Mouse (Mus musculus) liver, embryonic 14 days (tissue): ENCODE measurements around the gene Ypel3. TPM values are rescaled to one million over a fixed set of nuclear protein-coding genes. Genes with fewer than 3 reads are reported as not detected.

Experiments used
- polyA plus RNA-seq: library from polyadenylated mRNA; depleted of rRNA; stranded (reverse); fragments of >200 nt; gene quantifications from 2 replicates; pipeline ENCODE4 v1.2.3, GENCODE M21; 2012; rRNA removed

The Ypel3 gene
- 58.6 and 66.7 TPM in 2 replicates for polyA plus RNA-seq

DNA sequence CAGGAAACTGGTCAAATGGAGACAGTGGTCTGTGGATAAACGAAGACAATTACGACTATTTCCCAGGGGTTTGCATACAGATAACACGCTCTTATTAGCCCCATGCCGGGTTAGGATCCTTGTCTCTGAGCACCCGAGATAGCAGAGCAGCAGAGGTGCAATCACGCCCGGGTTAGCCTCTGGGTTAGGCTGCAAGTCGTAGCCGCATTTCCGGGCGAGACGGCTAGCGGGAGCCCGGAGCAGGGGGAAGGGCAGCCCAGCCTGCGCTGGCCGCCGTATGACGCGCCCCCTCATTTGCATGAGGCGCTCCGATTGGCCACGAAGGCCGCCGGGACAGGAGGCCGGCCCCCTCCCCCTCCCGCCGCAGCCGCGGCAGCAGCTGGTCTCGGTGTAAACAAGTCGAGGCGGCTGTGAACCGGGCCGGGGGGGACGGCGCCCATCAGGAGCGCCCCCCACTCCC is at the start of gene Ypel3:
Gene Ypel3, plus strand, starts transcription at position 358 of the 460 bp plus-strand sequence.

DNA sequence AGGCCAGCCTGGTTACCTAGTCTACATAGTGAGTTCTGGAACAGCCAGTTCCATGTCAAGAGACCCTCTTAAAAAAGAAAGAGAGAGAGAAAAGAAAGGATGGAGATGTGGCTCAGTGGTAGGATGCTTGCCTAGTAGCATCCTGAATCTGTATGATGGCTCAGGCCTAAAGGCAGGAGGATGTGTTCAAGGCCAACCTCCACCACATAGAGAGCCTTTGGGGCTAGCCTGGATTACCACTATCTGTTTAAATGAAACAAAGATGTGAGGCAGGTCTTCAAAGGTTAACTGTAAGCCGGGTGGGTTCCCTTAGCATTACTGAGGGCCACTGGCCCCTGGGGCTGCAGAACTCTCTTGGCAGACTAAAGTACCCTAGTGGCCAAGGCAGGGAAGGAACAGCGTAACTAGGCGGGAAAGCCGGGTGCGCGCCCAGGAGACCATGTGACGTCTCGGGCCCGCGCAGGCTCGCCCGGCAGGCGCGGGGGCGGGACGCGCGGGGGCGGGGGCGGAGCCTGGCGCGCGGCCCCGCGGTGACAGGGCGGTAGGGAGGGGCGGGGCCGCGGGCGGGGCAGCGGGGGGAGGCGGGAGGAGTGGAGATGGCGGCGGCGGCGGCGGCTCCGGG is 17.6 kb upstream of the Ypel3 start, which contains the start of gene Mapk3:
Gene Mapk3, plus strand, starts transcription at position 552 of the 622 bp plus-strand sequence.

DNA sequence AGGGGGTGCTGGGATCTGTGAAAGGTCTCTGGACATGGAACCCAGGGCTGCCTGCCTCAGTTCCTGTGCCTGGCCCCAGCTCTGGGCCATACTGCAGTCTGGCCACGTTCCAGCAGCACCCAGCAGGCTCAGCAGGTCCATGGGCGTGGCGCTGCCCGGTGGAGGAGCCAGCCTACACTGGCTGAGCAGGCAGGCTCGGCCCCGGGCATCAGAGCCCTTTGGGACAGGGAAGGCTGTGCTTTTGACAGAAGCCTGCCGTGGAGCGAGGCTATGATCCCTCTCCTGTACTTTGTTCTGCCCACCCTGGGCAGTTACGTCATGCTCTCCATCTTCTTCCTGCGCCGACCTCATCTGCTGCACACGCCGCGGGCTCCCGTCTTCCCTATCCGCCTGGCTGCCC is 10.6 kb upstream of the Ypel3 start, which contains the start of gene Gdpd3:
Gene Gdpd3, plus strand, starts transcription at position 134 of the 400 bp plus-strand sequence.

GRCm38 (mm10) chr7:126780971-126781635 is 4.3 kb downstream of the Ypel3 start, which contains the start of gene Tbx6:
Tbx6 (plus strand) TSS chr7:126781483.

DNA sequence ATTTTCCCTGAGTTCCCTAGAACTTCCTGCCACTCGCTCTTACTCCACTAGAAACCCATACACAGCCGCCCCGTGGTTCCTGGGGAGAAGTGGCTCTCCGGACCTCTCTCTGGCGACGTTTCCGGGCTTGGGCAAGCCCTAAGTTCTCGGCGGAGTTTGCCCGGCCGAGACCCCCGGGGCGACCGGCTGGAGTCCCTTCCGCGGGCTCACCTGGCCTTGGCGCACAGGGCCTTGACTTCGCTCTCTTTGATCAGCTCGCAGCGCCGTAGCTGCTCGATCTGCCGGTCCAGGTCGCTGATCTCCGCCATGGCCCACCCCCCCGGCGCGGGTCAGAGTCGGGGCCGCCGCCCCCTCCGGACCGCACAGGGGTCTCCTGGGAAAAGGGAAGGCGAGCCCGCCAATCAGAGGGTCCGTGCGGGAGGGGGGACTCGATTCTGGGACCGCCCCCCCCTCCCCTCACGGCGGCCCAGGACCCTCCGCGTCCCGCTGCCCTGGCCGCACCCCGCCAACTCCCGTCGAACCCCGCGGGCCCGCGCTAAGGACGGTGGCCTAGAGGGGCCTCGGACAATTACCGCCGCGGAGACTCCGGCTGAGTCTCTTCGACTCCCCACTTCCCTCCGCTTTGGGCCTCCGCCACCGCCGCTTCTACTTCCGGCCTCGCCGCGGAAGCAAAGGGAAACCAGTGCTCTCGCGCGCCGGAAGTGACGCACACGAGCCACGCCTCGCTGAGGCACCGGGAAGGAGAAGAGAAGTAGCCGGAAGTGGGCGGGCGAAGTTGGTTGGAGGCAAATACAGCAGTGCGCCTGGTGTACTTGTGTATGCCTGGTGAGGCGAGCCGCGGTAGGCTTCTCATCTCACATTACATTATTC is 15.3 kb downstream of the Ypel3 start, which contains the start of gene Ppp4c:
Gene Ppp4c, minus strand, starts transcription at position 646 of the 870 bp plus-strand sequence.

GRCm38 (mm10) chr7:126797411-126798126 is 20.8 kb downstream of the Ypel3 start, which contains the start of gene Fam57b:
Fam57b (plus strand) TSS chr7:126797668.

Other genes starting within 250 kb of the Ypel3 start
- 62.2 and 63.9 TPM in 2 replicates for gene Eif3c, start 210.5 kb upstream of the Ypel3 start, polyA plus RNA-seq
- 1.5 and 1.8 TPM in 2 replicates for gene Apobr, start 192.0 kb upstream of the Ypel3 start, polyA plus RNA-seq
- 7.1 and 8.9 TPM in 2 replicates for gene Cln3, start 191.1 kb upstream of the Ypel3 start, polyA plus RNA-seq
- gene Il27, start 182.0 kb upstream of the Ypel3 start, polyA plus RNA-seq, result 0.05 TPM in 1 of 2 replicates, not detected in the other
- gene Nupr1, start 146.1 kb upstream of the Ypel3 start, polyA plus RNA-seq, result 2.1 and 2.9 TPM in 2 replicates
- gene Sgf29, start 127.6 kb upstream of the Ypel3 start, polyA plus RNA-seq, result 24.7 and 26.9 TPM in 2 replicates
- 4.4 and 5.2 TPM in 2 replicates for gene Sult1a1, start 100.5 kb upstream of the Ypel3 start, polyA plus RNA-seq
- 33.9 and 35.2 TPM in 2 replicates for gene Bola2, start 81.6 kb upstream of the Ypel3 start, polyA plus RNA-seq
- 4.6 and 4.9 TPM in 2 replicates for gene Slx1b, start 81.2 kb upstream of the Ypel3 start, polyA plus RNA-seq
- 44.1 and 60.0 TPM in 2 replicates for gene Coro1a, start 69.2 kb upstream of the Ypel3 start, polyA plus RNA-seq
- gene Mapk3, start 17.4 kb upstream of the Ypel3 start, polyA plus RNA-seq, result 28.0 and 36.0 TPM in 2 replicates
- gene Gdpd3, start 10.6 kb upstream of the Ypel3 start, polyA plus RNA-seq, result 1.2 and 1.6 TPM in 2 replicates
- gene Tbx6, start 4.5 kb downstream of the Ypel3 start, polyA plus RNA-seq, result 1.0 and 1.3 TPM in 2 replicates
- gene Ppp4c, start 15.5 kb downstream of the Ypel3 start, polyA plus RNA-seq, result 74.0 and 86.5 TPM in 2 replicates
- gene Fam57b, start 20.7 kb downstream of the Ypel3 start, polyA plus RNA-seq, result 0.09 and 0.13 TPM in 2 replicates
- not detected in 2 replicates for gene 4930451I11Rik, start 54.7 kb downstream of the Ypel3 start, polyA plus RNA-seq
- gene Doc2a, start 70.5 kb downstream of the Ypel3 start, polyA plus RNA-seq, result 0.01 and 0.03 TPM in 2 replicates
- gene Hirip3, start 85.0 kb downstream of the Ypel3 start, polyA plus RNA-seq, result 58.3 and 79.1 TPM in 2 replicates
- gene Ino80e, start 85.4 kb downstream of the Ypel3 start, polyA plus RNA-seq, result 23.2 and 24.6 TPM in 2 replicates
- 15.6 and 17.1 TPM in 2 replicates for gene Taok2, start 107.7 kb downstream of the Ypel3 start, polyA plus RNA-seq
- gene Tmem219, start 146.0 kb downstream of the Ypel3 start, polyA plus RNA-seq, result 9.6 and 10.9 TPM in 2 replicates
- 4.2 and 4.6 TPM in 2 replicates for gene Kctd13, start 151.9 kb downstream of the Ypel3 start, polyA plus RNA-seq
- not detected in 2 replicates for gene Asphd1, start 172.6 kb downstream of the Ypel3 start, polyA plus RNA-seq
- gene Sez6l2, start 173.6 kb downstream of the Ypel3 start, polyA plus RNA-seq, result 0.18 and 0.26 TPM in 2 replicates
- gene Cdipt, start 199.0 kb downstream of the Ypel3 start, polyA plus RNA-seq, result 29.7 and 37.0 TPM in 2 replicates
- gene Cdiptos, start 199.1 kb downstream of the Ypel3 start, polyA plus RNA-seq, result 0.23 and 0.35 TPM in 2 replicates
- gene Mvp, start 237.7 kb downstream of the Ypel3 start, polyA plus RNA-seq, result 4.0 and 4.7 TPM in 2 replicates
- 0.08 TPM in 1 of 2 replicates, not detected in the other for gene Pagr1b, start 239.5 kb downstream of the Ypel3 start, polyA plus RNA-seq
- gene Pagr1a, start 240.4 kb downstream of the Ypel3 start, polyA plus RNA-seq, result 10.6 and 17.2 TPM in 2 replicates
- 12.4 and 21.2 TPM in 2 replicates for gene Gm42742, start 244.1 kb downstream of the Ypel3 start, polyA plus RNA-seq
- gene Prrt2, start 244.3 kb downstream of the Ypel3 start, polyA plus RNA-seq, result 0.12 and 0.26 TPM in 2 replicates